Mouse (Mus musculus) G1E (cell line): ENCODE data around the gene Gnb1l. TPM values are rescaled to one million over a fixed set of nuclear protein-coding genes. Genes with fewer than 3 reads are reported as not detected.

Experiments used
- ATAC-seq: 2 replicates; pipeline ENCODE4 v1.8.0; 2016; ENCODE audit warnings: mild to moderate bottlenecking; ENCODE audit not compliant: insufficient number of reproducible peaks, poor library complexity, low FRiP score, severe bottlenecking; ENCODE audit errors: extremely low read depth
- DNase-seq: peaks from one replicate; pipeline ENCODE4 v3.0.0; 2012; ENCODE audit warnings: low spot score
- H3K27me3 ChIP-seq: 2 replicates; pipeline ENCODE4 v1.6.1; 2012; ENCODE audit warnings: mild to moderate bottlenecking, low read length, inconsistent platforms; ENCODE audit not compliant: insufficient read depth
- H3K36me3 ChIP-seq: replicated peaks from 2 replicates; pipeline ENCODE3; 2012; ENCODE audit warnings: mild to moderate bottlenecking, inconsistent platforms
- H3K4me1 ChIP-seq: 2 replicates; pipeline ENCODE4 v1.6.1; 2012; ENCODE audit warnings: low read depth, low read length, inconsistent platforms, mixed read lengths; ENCODE audit not compliant: insufficient read depth
- H3K4me3 ChIP-seq: 2 replicates; pipeline ENCODE4 v1.5.1; 2012; ENCODE audit warnings: low read depth, mild to moderate bottlenecking, inconsistent platforms, low read length, moderate library complexity, mixed read lengths
- H3K9me3 ChIP-seq: replicated peaks from 2 replicates; pipeline ENCODE4 v1.6.1; 2012; ENCODE audit warnings: inconsistent platforms
- CTCF ChIP-seq: IDR thresholded peaks from 2 replicates; pipeline ENCODE4 v1.5.1; 2012; ENCODE audit warnings: low read depth, low read length, inconsistent platforms, mixed read lengths
- GATA1 ChIP-seq: IDR thresholded peaks from 2 replicates; pipeline ENCODE4 v1.6.1; 2012; ENCODE audit warnings: borderline replicate concordance, low read length, inconsistent platforms, mixed read lengths
- GATA2 ChIP-seq: IDR thresholded peaks from 2 replicates; pipeline ENCODE4 v1.6.1; 2012; ENCODE audit warnings: low read depth, low read length, inconsistent platforms, borderline replicate concordance
- POLR2AphosphoS5 ChIP-seq: IDR thresholded peaks from 2 replicates; pipeline ENCODE4 v1.6.1; 2012; ENCODE audit warnings: low read depth, low read length, inconsistent platforms; ENCODE audit not compliant: insufficient replicate concordance
- TAL1 ChIP-seq: conservative IDR thresholded peaks from 2 replicates; pipeline ENCODE4 v1.6.1; 2012; ENCODE audit warnings: low read depth, low read length, inconsistent platforms, mixed read lengths
- polyA plus RNA-seq: library from polyadenylated mRNA; stranded (reverse); fragments of >175 nt; gene quantifications from 2 replicates; pipeline ENCODE4 v1.2.3, GENCODE M21; 2012
- total RNA-seq, 2 experiments: library from RNA; stranded (forward) in 1 of 2; stranded (reverse) in 1 of 2; fragments of 200-1000 nt in 1 of 2; fragments of >200 nt in 1 of 2; fragmentation: Nextera tagmentation in 1 of 2; gene quantifications; 2 replicates each; pipeline ENCODE4 v1.2.3; 2014 to 2017

Gnb1l gene
- total and polyA plus RNA-seq, 3 experiments: 6.1 to 8.0 (median 7.9) TPM

GRCm38 (mm10) chr16:18604267-18604701 lies 105.8 kb downstream of the Gnb1l start:
- no peak for TF ChIP-seq TAL1
- no peak for TF ChIP-seq POLR2AphosphoS5
- TF ChIP-seq GATA2: no peak
- TF ChIP-seq GATA1: no peak
- TF ChIP-seq CTCF: no peak
- H3K27me3 ChIP-seq: peaks cover 38% of the 10 kb centered on the region
- no peaks in the 10 kb centered on the region for H3K9me3 ChIP-seq
- DNase-seq (no peak), ATAC-seq (no peak)
- no peaks in the 10 kb centered on the region for H3K36me3 ChIP-seq
- H3K4me3 ChIP-seq: no peak overlapping the region
- H3K4me1 ChIP-seq: no peaks in the 10 kb centered on the region

- H3K9me3 ChIP-seq: no peaks in the 10 kb centered on the region
- DNase-seq (no peak), ATAC-seq (no peak)
- H3K4me3 ChIP-seq: no peak overlapping the region
- no peak for TF ChIP-seq GATA2
- TF ChIP-seq CTCF: no peak
- no peak for TF ChIP-seq TAL1
- no peak for TF ChIP-seq POLR2AphosphoS5
- no peak for TF ChIP-seq GATA1
- H3K27me3 ChIP-seq: peaks cover 48% of the 10 kb centered on the region
- no peaks in the 10 kb centered on the region for H3K4me1 ChIP-seq
- H3K36me3 ChIP-seq: no peaks in the 10 kb centered on the region
Measured at GRCm38 (mm10) chr16:18605705-18606104, 107.2 kb downstream of the Gnb1l start.

- H3K4me1 ChIP-seq: no peaks in the 10 kb centered on the region
- H3K9me3 ChIP-seq: no peaks in the 10 kb centered on the region
- peaks cover 67% of the 10 kb centered on the region for H3K27me3 ChIP-seq
- H3K36me3 ChIP-seq: no peaks in the 10 kb centered on the region
- no peak for ATAC-seq
- H3K4me3 ChIP-seq: no peak overlapping the region
- no peak for DNase-seq
- TF ChIP-seq GATA2 (no peak), GATA1 (no peak), POLR2AphosphoS5 (no peak), CTCF (no peak), TAL1 (no peak)
Measured at GRCm38 (mm10) chr16:18608226-18608625, 109.7 kb downstream of the Gnb1l start.

- H3K9me3 ChIP-seq: no peaks in the 10 kb centered on the region
- H3K36me3 ChIP-seq: no peaks in the 10 kb centered on the region
- H3K4me1 ChIP-seq: no peaks in the 10 kb centered on the region
- TF ChIP-seq GATA2 (no peak), CTCF (no peak), GATA1 (no peak), TAL1 (no peak), POLR2AphosphoS5 (no peak)
- no peak overlapping the region for H3K4me3 ChIP-seq
- DNase-seq: no peak
- no peak for ATAC-seq
- H3K27me3 ChIP-seq: peaks cover 70% of the 10 kb centered on the region
Measured at GRCm38 (mm10) chr16:18609099-18609498, 110.6 kb downstream of the Gnb1l start.

- DNase-seq (no peak), ATAC-seq (no peak)
- no peaks in the 10 kb centered on the region for H3K36me3 ChIP-seq
- H3K4me1 ChIP-seq: no peaks in the 10 kb centered on the region
- no peak for TF ChIP-seq TAL1
- TF ChIP-seq POLR2AphosphoS5: no peak
- no peak for TF ChIP-seq GATA1
- no peaks in the 10 kb centered on the region for H3K9me3 ChIP-seq
- peaks cover 75% of the 10 kb centered on the region for H3K27me3 ChIP-seq
- no peak overlapping the region for H3K4me3 ChIP-seq
Measured at GRCm38 (mm10) chr16:18611752-18612151, 113.2 kb downstream of the Gnb1l start.

GRCm38 (mm10) chr16:18613301-18613700 lies 114.8 kb downstream of the Gnb1l start:
- Histone ChIP-seq H3K36me3 (no peaks in the 10 kb centered on the region), H3K9me3 (no peaks in the 10 kb centered on the region), H3K4me1 (peaks cover 12% of the 10 kb centered on the region), H3K4me3 (no peak overlapping the region), H3K27me3 (peaks cover 73% of the 10 kb centered on the region)
- DNase-seq: no peak
- ATAC-seq: no peak
- TF ChIP-seq GATA2 (no peak), CTCF (no peak), TAL1 (no peak), GATA1 (no peak)

Other genes with a start within 250 kb of the Gnb1l start
- 543 and 645 TPM in 2 replicates for gene Ranbp1, start 250.0 kb upstream of the Gnb1l start, total RNA-seq (2014; fragmentation: Nextera tagmentation)
- gene Ranbp1, start 250.0 kb upstream of the Gnb1l start, total RNA-seq (2017): 405 and 431 TPM in 2 replicates
- 1,262 and 1,589 TPM in 2 replicates for gene Ranbp1, start 250.0 kb upstream of the Gnb1l start, polyA plus RNA-seq
- not detected in 2 replicates for gene Gm49776, start 240.4 kb upstream of the Gnb1l start, total RNA-seq (2014; fragmentation: Nextera tagmentation)
- gene Gm49776, start 240.4 kb upstream of the Gnb1l start, total RNA-seq (2017): 0.35 TPM in 1 of 2 replicates, not detected in the other
- gene Gm49776, start 240.4 kb upstream of the Gnb1l start, polyA plus RNA-seq: not detected in 2 replicates
- gene Dgcr8, start 209.5 kb upstream of the Gnb1l start, total RNA-seq (2014; fragmentation: Nextera tagmentation): 52.8 and 52.9 TPM in 2 replicates
- 45.9 and 52.7 TPM in 2 replicates for gene Dgcr8, start 209.5 kb upstream of the Gnb1l start, total RNA-seq (2017)
- gene Dgcr8, start 209.5 kb upstream of the Gnb1l start, polyA plus RNA-seq: 5.9 and 9.8 TPM in 2 replicates
- gene Tango2, start 150.6 kb upstream of the Gnb1l start, total RNA-seq (2014; fragmentation: Nextera tagmentation): 87.0 and 88.7 TPM in 2 replicates
- gene Tango2, start 150.6 kb upstream of the Gnb1l start, total RNA-seq (2017): 40.7 and 47.9 TPM in 2 replicates
- gene Tango2, start 150.6 kb upstream of the Gnb1l start, polyA plus RNA-seq: 37.3 and 42.8 TPM in 2 replicates
- gene Arvcf, start 150.5 kb upstream of the Gnb1l start, total RNA-seq (2014; fragmentation: Nextera tagmentation): 53.7 and 64.0 TPM in 2 replicates
- 188 and 239 TPM in 2 replicates for gene Arvcf, start 150.5 kb upstream of the Gnb1l start, total RNA-seq (2017)
- gene Arvcf, start 150.5 kb upstream of the Gnb1l start, polyA plus RNA-seq: 137 and 154 TPM in 2 replicates
- 25.3 and 50.3 TPM in 2 replicates for gene Txnrd2, start 72.3 kb upstream of the Gnb1l start, total RNA-seq (2014; fragmentation: Nextera tagmentation)
- 12.8 and 18.3 TPM in 2 replicates for gene Txnrd2, start 72.3 kb upstream of the Gnb1l start, total RNA-seq (2017)
- 16.4 and 18.5 TPM in 2 replicates for gene Txnrd2, start 72.3 kb upstream of the Gnb1l start, polyA plus RNA-seq
- 51.1 and 59.0 TPM in 2 replicates for gene Comt, start 71.9 kb upstream of the Gnb1l start, total RNA-seq (2014; fragmentation: Nextera tagmentation)
- gene Comt, start 71.9 kb upstream of the Gnb1l start, total RNA-seq (2017): 36.7 and 53.7 TPM in 2 replicates
- gene Comt, start 71.9 kb upstream of the Gnb1l start, polyA plus RNA-seq: 25.2 and 47.5 TPM in 2 replicates
- gene Rtl10, start 188 bp downstream of the Gnb1l start, total RNA-seq (2014; fragmentation: Nextera tagmentation): 9.3 and 9.9 TPM in 2 replicates
- 3.5 and 4.2 TPM in 2 replicates for gene Rtl10, start 188 bp downstream of the Gnb1l start, total RNA-seq (2017)
- gene Rtl10, start 188 bp downstream of the Gnb1l start, polyA plus RNA-seq: 7.1 and 8.3 TPM in 2 replicates
- gene Tbx1, start 92.0 kb downstream of the Gnb1l start, total RNA-seq (2014; fragmentation: Nextera tagmentation): not detected in 2 replicates
- gene Tbx1, start 92.0 kb downstream of the Gnb1l start, total RNA-seq (2017): 0.11 TPM in 1 of 2 replicates, not detected in the other
- not detected in 2 replicates for gene Tbx1, start 92.0 kb downstream of the Gnb1l start, polyA plus RNA-seq
- gene Gp1bb, start 123.7 kb downstream of the Gnb1l start, total RNA-seq (2014; fragmentation: Nextera tagmentation): not detected in 2 replicates
- gene Gp1bb, start 123.7 kb downstream of the Gnb1l start, total RNA-seq (2017): 0.11 TPM in 1 of 2 replicates, not detected in the other
- 0.20 and 0.44 TPM in 2 replicates for gene Gp1bb, start 123.7 kb downstream of the Gnb1l start, polyA plus RNA-seq
- gene Gm49601, start 127.7 kb downstream of the Gnb1l start, total RNA-seq (2014; fragmentation: Nextera tagmentation): not detected in 2 replicates
- gene Gm49601, start 127.7 kb downstream of the Gnb1l start, total RNA-seq (2017): 0.33 TPM in 1 of 2 replicates, not detected in the other
- gene Gm49601, start 127.7 kb downstream of the Gnb1l start, polyA plus RNA-seq: not detected in 2 replicates
- gene Sept5, start 131.2 kb downstream of the Gnb1l start, total RNA-seq (2014; fragmentation: Nextera tagmentation): not detected in 2 replicates
- 0.05 TPM in 1 of 2 replicates, not detected in the other for gene Sept5, start 131.2 kb downstream of the Gnb1l start, total RNA-seq (2017)
- not detected in 2 replicates for gene Sept5, start 131.2 kb downstream of the Gnb1l start, polyA plus RNA-seq